Mouse (Mus musculus): Measurements from ENCODE around the gene Actr1b. TPM values are rescaled to one million over a fixed set of nuclear protein-coding genes. Genes with fewer than 3 reads are reported as not detected.

Gene Actr1b
- polyA plus RNA-seq (2012; rRNA removed) = 80.7 and 107 TPM in 2 replicates

DNA sequence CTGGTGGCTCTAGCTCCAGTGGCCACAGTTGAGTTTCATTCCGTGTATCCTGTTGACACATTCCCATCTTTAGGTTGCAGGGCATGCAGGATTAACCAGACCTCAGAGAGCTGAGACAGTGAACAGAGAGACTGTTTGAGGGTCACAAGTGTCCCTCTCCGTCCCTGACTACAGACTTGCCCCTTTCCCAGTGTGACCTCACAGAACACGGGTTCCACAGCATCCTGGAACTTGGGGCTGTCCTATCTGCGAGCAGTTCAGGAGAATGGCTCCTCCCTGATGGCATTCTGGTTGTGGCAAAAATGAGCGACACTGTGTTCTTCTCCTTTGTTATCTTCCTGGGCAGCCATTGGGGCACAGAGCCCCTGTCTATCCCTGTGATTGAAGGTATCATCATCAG is at the start of gene Actr1b:
TSS of gene Actr1b (minus strand) at position 112 of the 400 bp plus-strand sequence.
- DNase-seq (ENCODE audit: low read depth, low spot score) = no peak
- WGBS = 79% methylated on average over 5 of the region's 5 CpGs

DNA sequence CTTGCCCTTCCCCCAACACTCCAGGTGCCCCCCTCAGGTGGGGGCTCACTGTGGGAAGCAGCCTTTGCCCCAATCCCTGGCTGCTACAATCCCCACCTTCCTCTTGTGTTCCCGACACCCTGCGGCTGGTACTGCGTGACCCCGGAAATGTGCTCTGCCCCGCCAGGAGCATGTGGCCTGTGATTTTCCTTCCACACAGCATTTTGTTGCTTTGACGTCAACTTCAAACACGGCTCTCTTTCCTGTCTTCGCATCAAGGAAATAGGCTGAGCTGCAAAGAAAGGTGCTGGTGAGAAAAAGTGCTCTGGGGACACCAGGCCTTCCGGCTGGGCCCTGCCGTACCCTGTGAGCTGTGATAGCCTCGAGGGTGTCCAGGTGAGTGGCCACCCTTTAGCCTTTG is 47.3 kb upstream of the Actr1b start, which contains the start of gene Zap70:
TSS of gene Zap70 (plus strand) at position 231 of the 400 bp plus-strand sequence.
- no peak for DNase-seq (ENCODE audit: low read depth, low spot score)
- WGBS = 79% methylated on average over 11 of the region's 11 CpGs

GRCm38 (mm10) chr1:36761061-36761460 is 46.8 kb upstream of the Actr1b start:
- no peak for DNase-seq (ENCODE audit: low read depth, low spot score)
- WGBS = 82% methylated on average over 8 of the region's 8 CpGs

- DNase-seq (ENCODE audit: low read depth, low spot score) = no peak
- 77% methylated on average over 9 of the region's 9 CpGs for WGBS
Measured at GRCm38 (mm10) chr1:36760401-36760800, 46.2 kb upstream of the Actr1b start.

DNA sequence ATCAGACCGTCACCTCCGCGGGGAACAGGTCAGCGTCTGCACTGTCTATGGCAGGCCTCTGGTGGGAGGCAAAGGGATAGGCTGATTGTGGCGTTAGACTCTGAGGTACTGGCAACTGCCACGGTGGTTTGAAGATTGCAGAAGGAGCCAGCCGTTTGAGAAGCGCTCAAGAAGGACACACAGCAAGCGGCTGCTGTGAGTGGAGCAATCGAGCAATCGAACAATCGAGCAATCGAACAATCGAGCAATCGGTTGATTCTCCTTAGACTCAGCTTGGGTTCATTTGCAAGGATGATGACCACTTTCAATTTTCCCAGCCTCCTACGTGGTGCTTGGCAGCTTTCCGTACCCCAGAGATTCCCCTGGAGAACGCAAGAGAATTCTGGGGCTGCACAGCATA is 44.9 kb upstream of the Actr1b start:
- 83% methylated on average over 18 of the region's 18 CpGs for WGBS
- DNase-seq (ENCODE audit: low read depth, low spot score) = no peak

DNA sequence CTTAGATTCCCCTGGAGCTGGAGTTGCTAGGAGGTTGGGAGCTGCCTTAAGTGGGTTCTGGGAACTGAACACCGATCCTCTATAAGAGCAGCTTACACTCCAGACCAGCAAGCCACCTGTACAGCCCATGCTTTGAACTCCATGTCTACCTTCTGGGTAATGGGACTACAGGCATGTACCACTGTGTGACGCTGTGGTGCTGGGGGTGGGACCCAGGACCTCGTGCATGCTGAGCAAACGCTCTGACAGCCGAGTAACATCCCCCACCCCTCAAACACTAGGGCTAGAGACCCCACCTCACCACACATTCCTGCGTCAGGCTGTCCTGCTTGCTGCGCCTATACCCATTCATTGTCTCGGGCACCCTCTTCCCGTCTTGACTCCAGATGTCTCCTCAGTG is 44.3 kb upstream of the Actr1b start:
- WGBS = 86% methylated on average over 9 of the region's 9 CpGs
- DNase-seq (ENCODE audit: low read depth, low spot score) = no peak

DNA sequence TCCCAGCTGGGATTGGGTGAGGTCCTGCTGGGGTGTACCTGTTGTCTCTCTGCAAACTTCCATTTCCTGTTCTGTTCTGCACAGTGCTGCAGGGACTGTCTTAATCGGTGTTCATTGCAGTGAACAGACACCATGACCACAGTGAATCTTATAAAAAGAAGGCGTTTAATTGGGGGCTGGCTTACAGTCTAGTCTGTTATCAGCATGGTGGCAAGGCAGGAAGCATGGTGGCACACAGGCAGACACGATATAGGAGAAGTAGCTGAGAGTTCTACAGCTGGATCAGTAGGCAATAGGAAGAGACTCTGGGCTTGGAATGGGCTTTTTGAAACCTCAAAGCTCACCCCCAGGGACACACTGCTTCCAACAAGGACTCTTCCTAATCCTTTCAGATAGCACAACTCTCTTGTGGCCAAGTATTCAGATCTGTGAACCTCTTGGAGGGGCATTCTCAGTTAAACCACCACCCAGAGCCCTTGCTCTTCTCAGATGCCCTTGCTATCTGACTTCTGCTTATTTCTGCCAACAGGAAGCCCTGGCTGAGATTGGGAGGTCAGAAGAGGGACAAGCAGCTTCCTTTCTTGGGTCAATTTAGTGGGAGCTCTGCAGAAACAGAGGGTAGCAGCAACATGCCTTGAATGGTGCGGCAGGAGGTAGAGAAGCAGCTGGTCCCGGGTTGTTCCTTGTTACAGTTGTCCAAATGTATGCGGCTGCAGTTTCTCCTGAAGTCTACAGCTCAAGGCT is 39.9 kb upstream of the Actr1b start:
- WGBS = 68% methylated on average over 6 of the region's 6 CpGs
- DNase-seq (ENCODE audit: low read depth, low spot score) = no peak

DNA sequence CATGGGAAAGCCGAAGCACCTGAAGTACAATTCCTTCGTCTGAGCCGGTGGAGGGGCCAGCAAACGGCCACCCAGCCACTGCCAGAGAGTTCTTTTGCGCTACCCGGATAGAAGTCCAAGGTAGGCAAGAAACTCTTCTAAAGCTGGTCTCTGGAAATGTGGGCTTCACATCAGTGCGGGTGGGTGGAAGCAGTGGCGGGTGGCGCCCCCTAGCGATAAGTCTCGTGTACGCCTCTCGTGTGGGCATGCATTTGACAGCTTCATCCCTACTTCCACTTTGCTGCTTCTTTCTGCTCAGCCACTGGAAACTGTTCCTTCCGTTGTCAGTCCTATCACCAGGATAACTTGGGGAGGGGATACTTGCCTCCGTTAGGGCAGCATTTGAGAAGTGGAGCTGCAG is 32.2 kb upstream of the Actr1b start:
- DNase-seq (ENCODE audit: low read depth, low spot score) = no peak
- 49% methylated on average over 15 of the region's 15 CpGs for WGBS

- no peak for DNase-seq (ENCODE audit: low read depth, low spot score)
- 73% methylated on average over 4 of the region's 4 CpGs for WGBS
Measured at GRCm38 (mm10) chr1:36745661-36746060, 31.4 kb upstream of the Actr1b start.

- 19% methylated on average over 17 of the region's 17 CpGs for WGBS
- DNase-seq (ENCODE audit: low read depth, low spot score) = peak; percentile 16
Measured at GRCm38 (mm10) chr1:36744268-36744944, 30.2 kb upstream of the Actr1b start.

DNA sequence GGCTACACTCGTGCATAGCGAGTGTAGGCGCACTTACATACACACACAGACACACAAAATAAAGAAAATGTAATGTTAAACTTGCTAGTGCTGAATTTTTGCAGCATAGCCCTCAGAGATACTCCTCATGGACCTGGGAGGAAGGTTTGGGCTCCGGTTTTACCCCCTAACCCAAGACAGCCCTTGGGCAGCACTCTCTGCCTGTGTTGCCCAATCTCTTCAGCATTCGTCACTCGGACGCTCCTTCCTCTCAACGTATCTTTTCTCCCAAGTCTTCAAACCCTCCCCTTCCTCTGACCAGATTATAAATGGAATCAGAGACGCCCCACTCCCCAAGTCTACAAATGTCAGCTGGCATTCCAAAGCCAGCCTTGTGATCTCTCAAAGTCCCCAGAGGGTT is 28.8 kb upstream of the Actr1b start:
- WGBS = 71% methylated on average over 9 of the region's 9 CpGs
- DNase-seq (ENCODE audit: low read depth, low spot score) = no peak

DNA sequence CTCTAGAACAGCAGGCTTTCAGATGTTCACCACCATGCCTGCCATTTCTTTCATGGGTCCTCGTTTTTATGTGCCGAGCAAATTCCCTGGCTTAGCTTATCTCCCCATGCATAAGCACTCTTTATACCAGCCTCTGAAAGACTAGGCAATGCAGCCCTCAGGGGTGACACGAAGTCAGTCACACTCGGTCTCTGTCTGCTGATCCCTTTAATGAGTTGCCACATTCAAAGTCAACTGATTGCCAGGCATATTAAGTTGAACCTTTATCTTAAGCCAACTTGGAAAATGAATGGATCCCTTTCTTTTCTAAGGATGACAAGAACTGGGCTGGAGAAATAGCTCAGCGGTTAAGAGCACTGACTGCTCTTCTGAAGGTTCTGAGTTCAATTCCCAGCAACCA is 25.0 kb upstream of the Actr1b start:
- no peak for DNase-seq (ENCODE audit: low read depth, low spot score)
- WGBS = 80% methylated on average over 5 of the region's 5 CpGs

- peak; percentile 64 for DNase-seq (ENCODE audit: low read depth, low spot score)
- WGBS = 8% methylated on average over 4 of the region's 4 CpGs
Measured at GRCm38 (mm10) chr1:36737300-36737699, 23.1 kb upstream of the Actr1b start.

GRCm38 (mm10) chr1:36724057-36724431 is 9.8 kb upstream of the Actr1b start:
- 59% methylated on average over 4 of the region's 4 CpGs for WGBS

DNA sequence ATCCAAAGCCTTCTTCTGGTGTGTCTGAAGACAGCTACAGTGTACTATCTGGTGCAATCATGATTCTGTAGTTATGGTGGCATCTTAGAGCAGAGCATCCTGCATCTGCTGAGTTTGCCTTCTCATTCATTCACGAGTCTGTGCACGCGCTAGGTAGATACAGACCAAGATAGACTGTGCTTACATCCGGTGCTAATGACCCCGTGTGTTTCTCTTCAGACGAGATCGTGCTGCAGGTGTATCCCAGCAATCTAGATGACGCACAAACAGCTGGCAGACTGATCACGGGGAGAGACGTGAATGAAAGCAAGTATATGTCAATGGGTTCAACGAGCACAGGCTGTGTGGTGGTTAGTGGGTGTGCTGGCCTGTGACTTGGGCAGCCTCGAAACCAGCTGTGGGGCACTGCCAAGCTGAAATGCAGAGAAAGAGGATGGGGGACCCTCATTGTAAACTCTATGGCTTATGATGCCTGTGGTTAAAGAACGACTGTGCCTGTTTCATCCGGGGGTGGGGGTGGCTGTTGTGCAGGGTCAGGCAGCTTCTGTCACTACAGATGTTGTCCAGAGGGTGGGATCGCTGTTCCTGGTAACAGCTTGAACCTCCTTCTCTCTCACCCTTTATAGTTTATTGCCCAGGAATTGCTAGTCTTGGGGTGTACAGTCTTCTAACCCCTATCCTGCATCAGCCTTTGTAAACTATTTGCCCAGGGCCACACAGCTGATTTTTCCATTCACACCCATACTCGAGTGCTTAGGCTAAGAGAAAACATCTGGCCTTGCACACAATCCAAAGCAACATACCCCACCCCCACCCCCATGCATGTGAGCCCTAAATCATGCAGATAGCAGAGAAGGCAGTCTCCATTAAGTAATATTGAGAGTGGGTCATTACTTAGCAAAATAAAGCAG is 9.2 kb upstream of the Actr1b start:
- no peak for DNase-seq (ENCODE audit: low read depth, low spot score)

More at GRCm38 (mm10) chr1:36724057-36724431, 9.8 kb upstream of the Actr1b start:
- DNase-seq (ENCODE audit: low read depth, low spot score) = no peak

DNA sequence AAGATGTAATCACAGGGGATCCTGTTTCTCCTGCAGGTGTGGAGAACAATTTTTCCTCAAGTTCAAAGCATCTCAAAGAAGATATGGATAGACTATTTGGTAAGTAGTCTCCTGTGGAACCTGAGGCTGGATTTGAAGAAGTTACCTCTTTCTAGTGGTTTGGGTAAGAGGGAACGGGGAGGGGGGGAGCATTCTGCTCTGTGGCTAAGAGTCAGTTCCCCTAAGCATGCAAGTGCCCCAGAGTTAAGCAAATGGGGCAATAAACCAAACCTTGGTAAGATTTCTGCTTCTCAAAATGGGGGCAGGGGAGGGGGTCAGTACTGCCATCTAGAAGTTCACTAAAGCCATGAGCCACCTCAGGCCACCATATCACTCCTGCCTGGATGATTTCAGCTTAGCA is 4.6 kb upstream of the Actr1b start:
- no peak for DNase-seq (ENCODE audit: low read depth, low spot score)
- 81% methylated on average over 1 of the region's 1 CpGs for WGBS

More for the DNA sequence above, 9.2 kb upstream of the Actr1b start:
- WGBS = 52% methylated on average over 16 of the region's 16 CpGs

DNA sequence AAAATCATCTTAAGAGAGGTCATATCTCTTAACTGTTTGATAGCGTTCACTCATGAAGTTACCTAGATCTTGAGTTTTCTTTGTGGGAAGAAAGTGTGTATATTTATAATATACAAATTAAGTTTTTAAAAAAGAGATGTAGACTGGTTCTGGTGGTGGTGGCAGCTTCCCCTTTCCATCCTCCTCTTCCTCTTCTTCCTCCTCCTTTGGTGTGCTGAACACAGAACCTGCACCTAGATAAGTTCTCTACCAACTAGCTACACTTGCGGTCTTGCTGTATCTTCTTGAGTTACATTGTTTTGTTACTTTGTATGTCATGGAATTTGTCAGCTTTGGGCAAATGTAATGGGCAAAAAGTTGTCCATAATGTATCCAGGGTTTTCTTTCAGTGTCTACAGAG is 3.1 kb downstream of the Actr1b start:
- WGBS = 96% methylated on average over 2 of the region's 2 CpGs
- DNase-seq (ENCODE audit: low read depth, low spot score) = no peak

- peak; percentile 88 for DNase-seq (ENCODE audit: low read depth, low spot score)
- WGBS = under 1% methylated on average over 29 of the region's 29 CpGs
Measured at GRCm38 (mm10) chr1:36709854-36710280, 4.4 kb downstream of the Actr1b start, which contains the start of gene 4933424G06Rik. TSS of gene 4933424G06Rik (plus strand) at chr1:36710149.

- no peak for DNase-seq (ENCODE audit: low read depth, low spot score)
- WGBS = under 1% methylated on average over 33 of the region's 33 CpGs
Measured at GRCm38 (mm10) chr1:36709055-36709853, 5.0 kb downstream of the Actr1b start.

All from large intestine, adult 2 months (tissue).